Mouse (Mus musculus): ENCODE measurements around the gene March11. TPM values are rescaled to one million over a fixed set of nuclear protein-coding genes. Genes with fewer than 3 reads are reported as not detected.

March11 gene
- 6.4 and 6.5 TPM in 2 replicates for polyA plus RNA-seq (2015; fragmentation: Nextera tagmentation; extraction: Ambion mirVana)

GRCm38 (mm10) chr15:26308629-26309230 is at the start of gene March11:
Gene March11 (plus strand): TSS chr15:26309048.
- H3K27ac ChIP-seq (ENCODE audit: low read length): peak within 1 kb of the TSS; percentile 94
- ATAC-seq: peak; percentile 98
- H3K9me3 ChIP-seq (replicated peaks; ENCODE audit: control insufficient read depth, low read length, poor library complexity, severe bottlenecking): no peaks in the 10 kb centered on the region
- H3K4me1 ChIP-seq (ENCODE audit: control insufficient read depth, insufficient read depth, low read length): peaks cover 6% of the 10 kb centered on the region
- H3K4me3 ChIP-seq (ENCODE audit: low read depth, low read length): peak within 1 kb of the TSS; percentile 81
- peak within 1 kb of the TSS; percentile 91 for H3K9ac ChIP-seq (ENCODE audit: low read depth, low read length)
- H3K4me2 ChIP-seq (ENCODE audit: low read length): peak within 1 kb of the TSS; percentile 82
- under 1% methylated on average over 53 of the region's 56 CpGs for WGBS
- no peaks in the 10 kb centered on the region for H3K36me3 ChIP-seq (ENCODE audit: control insufficient read depth, insufficient read depth, low read length)
- no peaks in the 10 kb centered on the region for H3K27me3 ChIP-seq (ENCODE audit: control insufficient read depth, insufficient read depth, low read depth, low read length)

GRCm38 (mm10) chr15:26262336-26262735 is 46.5 kb upstream of the March11 start:
- ATAC-seq: no peak
- WGBS: 54% methylated on average over 1 of the region's 1 CpGs
- Histone ChIP-seq H3K4me2 (ENCODE audit: low read length) (no peak overlapping the region), H3K9ac (ENCODE audit: low read depth, low read length) (no peak overlapping the region), H3K36me3 (ENCODE audit: control insufficient read depth, insufficient read depth, low read length) (no peaks in the 10 kb centered on the region), H3K27me3 (ENCODE audit: control insufficient read depth, insufficient read depth, low read depth, low read length) (no peaks in the 10 kb centered on the region), H3K9me3 (replicated peaks; ENCODE audit: control insufficient read depth, low read length, poor library complexity, severe bottlenecking) (no peaks in the 10 kb centered on the region), H3K4me3 (ENCODE audit: low read depth, low read length) (no peak overlapping the region), H3K27ac (ENCODE audit: low read length) (no peak overlapping the region), H3K4me1 (ENCODE audit: control insufficient read depth, insufficient read depth, low read length) (no peaks in the 10 kb centered on the region)

- H3K4me2 ChIP-seq (ENCODE audit: low read length): no peak overlapping the region
- 87% methylated on average over 4 of the region's 4 CpGs for WGBS
- no peak overlapping the region for H3K4me3 ChIP-seq (ENCODE audit: low read depth, low read length)
- no peak for ATAC-seq
- H3K27me3 ChIP-seq (ENCODE audit: control insufficient read depth, insufficient read depth, low read depth, low read length): no peaks in the 10 kb centered on the region
- H3K4me1 ChIP-seq (ENCODE audit: control insufficient read depth, insufficient read depth, low read length): no peaks in the 10 kb centered on the region
- H3K9ac ChIP-seq (ENCODE audit: low read depth, low read length): no peak overlapping the region
- no peaks in the 10 kb centered on the region for H3K9me3 ChIP-seq (replicated peaks; ENCODE audit: control insufficient read depth, low read length, poor library complexity, severe bottlenecking)
- H3K36me3 ChIP-seq (ENCODE audit: control insufficient read depth, insufficient read depth, low read length): no peaks in the 10 kb centered on the region
- no peak overlapping the region for H3K27ac ChIP-seq (ENCODE audit: low read length)
Observed at GRCm38 (mm10) chr15:26269596-26269995, 39.3 kb upstream of the March11 start.

GRCm38 (mm10) chr15:26276035-26276511 is 32.8 kb upstream of the March11 start:
- Histone ChIP-seq H3K4me3 (ENCODE audit: low read depth, low read length) (no peak overlapping the region), H3K27me3 (ENCODE audit: control insufficient read depth, insufficient read depth, low read depth, low read length) (no peaks in the 10 kb centered on the region), H3K9ac (ENCODE audit: low read depth, low read length) (no peak overlapping the region), H3K4me1 (ENCODE audit: control insufficient read depth, insufficient read depth, low read length) (0 out of 2 replicates have a peak, but pooled peaks cover 2% of the 10 kb centered on the region), H3K36me3 (ENCODE audit: control insufficient read depth, insufficient read depth, low read length) (no peaks in the 10 kb centered on the region), H3K27ac (ENCODE audit: low read length) (no peak overlapping the region), H3K9me3 (replicated peaks; ENCODE audit: control insufficient read depth, low read length, poor library complexity, severe bottlenecking) (no peaks in the 10 kb centered on the region), H3K4me2 (ENCODE audit: low read length) (no peak overlapping the region)
- ATAC-seq: no peak
- WGBS: 65% methylated on average over 2 of the region's 2 CpGs

GRCm38 (mm10) chr15:26276608-26277007 is 32.2 kb upstream of the March11 start:
- Histone ChIP-seq H3K9ac (ENCODE audit: low read depth, low read length) (no peak overlapping the region), H3K27me3 (ENCODE audit: control insufficient read depth, insufficient read depth, low read depth, low read length) (no peaks in the 10 kb centered on the region), H3K27ac (ENCODE audit: low read length) (no peak overlapping the region), H3K4me3 (ENCODE audit: low read depth, low read length) (no peak overlapping the region), H3K4me1 (ENCODE audit: control insufficient read depth, insufficient read depth, low read length) (0 out of 2 replicates have a peak, but pooled peaks cover 2% of the 10 kb centered on the region), H3K4me2 (ENCODE audit: low read length) (no peak overlapping the region), H3K9me3 (replicated peaks; ENCODE audit: control insufficient read depth, low read length, poor library complexity, severe bottlenecking) (no peaks in the 10 kb centered on the region), H3K36me3 (ENCODE audit: control insufficient read depth, insufficient read depth, low read length) (no peaks in the 10 kb centered on the region)
- WGBS: 68% methylated on average over 5 of the region's 5 CpGs
- no peak for ATAC-seq

- Histone ChIP-seq H3K4me3 (ENCODE audit: low read depth, low read length) (no peak overlapping the region), H3K4me2 (ENCODE audit: low read length) (no peak overlapping the region), H3K9ac (ENCODE audit: low read depth, low read length) (no peak overlapping the region), H3K27ac (ENCODE audit: low read length) (no peak overlapping the region), H3K36me3 (ENCODE audit: control insufficient read depth, insufficient read depth, low read length) (no peaks in the 10 kb centered on the region), H3K9me3 (replicated peaks; ENCODE audit: control insufficient read depth, low read length, poor library complexity, severe bottlenecking) (no peaks in the 10 kb centered on the region), H3K4me1 (ENCODE audit: control insufficient read depth, insufficient read depth, low read length) (no peaks in the 10 kb centered on the region), H3K27me3 (ENCODE audit: control insufficient read depth, insufficient read depth, low read depth, low read length) (no peaks in the 10 kb centered on the region)
- ATAC-seq: no peak
- whole genome bisulfite sequencing: 91% methylated on average over 4 of the region's 4 CpGs
Observed at GRCm38 (mm10) chr15:26291871-26292270, 17.0 kb upstream of the March11 start.

- Histone ChIP-seq H3K9ac (ENCODE audit: low read depth, low read length) (no peak overlapping the region), H3K4me2 (ENCODE audit: low read length) (no peak overlapping the region), H3K27me3 (ENCODE audit: control insufficient read depth, insufficient read depth, low read depth, low read length) (no peaks in the 10 kb centered on the region), H3K27ac (ENCODE audit: low read length) (no peak overlapping the region), H3K9me3 (replicated peaks; ENCODE audit: control insufficient read depth, low read length, poor library complexity, severe bottlenecking) (no peaks in the 10 kb centered on the region), H3K36me3 (ENCODE audit: control insufficient read depth, insufficient read depth, low read length) (no peaks in the 10 kb centered on the region), H3K4me1 (ENCODE audit: control insufficient read depth, insufficient read depth, low read length) (no peaks in the 10 kb centered on the region), H3K4me3 (ENCODE audit: low read depth, low read length) (no peak overlapping the region)
- ATAC-seq: no peak
- WGBS: 64% methylated on average over 2 of the region's 2 CpGs
Observed at GRCm38 (mm10) chr15:26292811-26293210, 16.0 kb upstream of the March11 start.

- Histone ChIP-seq H3K9ac (ENCODE audit: low read depth, low read length) (no peak overlapping the region), H3K27ac (ENCODE audit: low read length) (no peak overlapping the region), H3K4me3 (ENCODE audit: low read depth, low read length) (no peak overlapping the region), H3K9me3 (replicated peaks; ENCODE audit: control insufficient read depth, low read length, poor library complexity, severe bottlenecking) (no peaks in the 10 kb centered on the region), H3K4me2 (ENCODE audit: low read length) (no peak overlapping the region), H3K36me3 (ENCODE audit: control insufficient read depth, insufficient read depth, low read length) (no peaks in the 10 kb centered on the region), H3K27me3 (ENCODE audit: control insufficient read depth, insufficient read depth, low read depth, low read length) (no peaks in the 10 kb centered on the region), H3K4me1 (ENCODE audit: control insufficient read depth, insufficient read depth, low read length) (no peaks in the 10 kb centered on the region)
- whole genome bisulfite sequencing: 80% methylated on average over 1 of the region's 1 CpGs
- no peak for ATAC-seq
Observed at GRCm38 (mm10) chr15:26293215-26293614, 15.6 kb upstream of the March11 start.

GRCm38 (mm10) chr15:26298668-26299067 is 10.2 kb upstream of the March11 start:
- 91% methylated on average over 6 of the region's 6 CpGs for WGBS
- ATAC-seq: no peak

More at GRCm38 (mm10) chr15:26298668-26299067, 10.2 kb upstream of the March11 start:
- H3K4me3 ChIP-seq (ENCODE audit: low read depth, low read length): no peak overlapping the region
- no peak overlapping the region for H3K27ac ChIP-seq (ENCODE audit: low read length)
- no peak overlapping the region for H3K4me2 ChIP-seq (ENCODE audit: low read length)
- H3K9me3 ChIP-seq (replicated peaks; ENCODE audit: control insufficient read depth, low read length, poor library complexity, severe bottlenecking): no peaks in the 10 kb centered on the region
- H3K9ac ChIP-seq (ENCODE audit: low read depth, low read length): no peak overlapping the region
- H3K4me1 ChIP-seq (ENCODE audit: control insufficient read depth, insufficient read depth, low read length): no peaks in the 10 kb centered on the region
- H3K27me3 ChIP-seq (ENCODE audit: control insufficient read depth, insufficient read depth, low read depth, low read length): no peaks in the 10 kb centered on the region
- no peaks in the 10 kb centered on the region for H3K36me3 ChIP-seq (ENCODE audit: control insufficient read depth, insufficient read depth, low read length)
